Comparison of ENCODE assay signal across 8 mouse cellular contexts in the genomic region with DNA sequence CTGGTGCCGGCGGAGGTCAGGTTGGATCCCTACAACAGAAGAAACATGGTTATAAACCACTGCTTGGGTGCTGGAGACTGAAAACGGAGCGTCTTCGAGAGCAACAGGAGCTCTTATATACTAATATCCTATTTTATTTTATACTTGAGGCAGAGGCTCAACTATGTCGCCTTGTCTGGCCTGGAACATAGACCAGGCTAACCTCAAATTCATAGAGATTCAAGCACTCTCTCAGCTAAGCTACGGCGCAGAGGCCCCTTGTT. TPM values are rescaled to one million over a fixed set of nuclear protein-coding genes. Genes with fewer than 3 reads are reported as not detected.
DNase-seq lines count a peak whose midpoint lies in the region; ATAC-seq and TF ChIP-seq lines count a peak whose summit lies in the region.

No protein-coding gene starts in this region.

- peaks cover 2% of the 10 kb centered on the region; the same call in 1 of the 2 replicates for H3K4me1 ChIP-seq in heart, embryonic 16.5 days (ENCODE audit: control insufficient read depth, insufficient read depth, low read length)
- peaks cover 1% of the 10 kb centered on the region; the same call in 1 of the 2 replicates for H3K4me1 ChIP-seq in bone marrow, adult 2 months (ENCODE audit: control insufficient read depth, insufficient read depth, low read length)
- peaks cover 15% of the 10 kb centered on the region for H3K4me1 ChIP-seq in hindbrain, embryonic 15.5 days (replicated peaks)
- H3K4me1 ChIP-seq in midbrain, embryonic 14.5 days (ENCODE audit: control insufficient read depth, insufficient read depth, low read length) = peaks cover 4% of the 10 kb centered on the region

- ATAC-seq in heart, embryonic 16.5 days (replicated peaks; ENCODE audit: extremely low read depth, insufficient read depth, low FRiP score) = no peak
- no peak for ATAC-seq in hindbrain, embryonic 15.5 days (ENCODE audit: low FRiP score, low read depth)
- ATAC-seq in midbrain, embryonic 14.5 days (ENCODE audit: low FRiP score, low TSS enrichment) = no peak
- ATAC-seq in inflammation-experienced regulatory T-cells, adult 6 months = no peak
- no peak for ATAC-seq in activated CD4-positive, CD25-positive, alpha-beta regulatory T cell, adult 4 months

- H3K4me3 ChIP-seq in heart, embryonic 16.5 days (ENCODE audit: low read length) = peak overlapping the region; percentile 71
- peak overlapping the region; percentile 85 for H3K4me3 ChIP-seq in bone marrow, adult 2 months (replicated peaks; ENCODE audit: control insufficient read depth, low read depth, low read length)
- H3K4me3 ChIP-seq in hindbrain, embryonic 15.5 days = peak overlapping the region; percentile 61
- H3K4me3 ChIP-seq in midbrain, embryonic 14.5 days (replicated peaks; ENCODE audit: low read depth, low read length) = peak overlapping the region; percentile 65

- H3K9ac ChIP-seq in heart, embryonic 16.5 days (ENCODE audit: low read length) = peak overlapping the region; percentile 83
- peak overlapping the region; percentile 76 for H3K9ac ChIP-seq in hindbrain, embryonic 15.5 days
- H3K9ac ChIP-seq in midbrain, embryonic 14.5 days (replicated peaks; ENCODE audit: low read length) = peak overlapping the region; percentile 66; the same call in 1 of the 2 replicates

- no peak overlapping the region for H3K27ac ChIP-seq in heart, embryonic 16.5 days (ENCODE audit: low read length)
- no peak overlapping the region for H3K27ac ChIP-seq in bone marrow, adult 2 months (ENCODE audit: control insufficient read depth, insufficient read depth, low read depth, low read length, poor library complexity)
- no peak overlapping the region for H3K27ac ChIP-seq in hindbrain, embryonic 15.5 days (replicated peaks)
- no peak overlapping the region for H3K27ac ChIP-seq in midbrain, embryonic 14.5 days (replicated peaks; ENCODE audit: low read depth, low read length)

- no peak for TF ChIP-seq POLR2A in bone marrow, adult 2 months (IDR thresholded peaks at IDR 0.05; ENCODE audit: borderline replicate concordance, control insufficient read depth, low read depth, low read length)

- WGBS in heart, embryonic 16.5 days = 40% methylated on average over 8 of the region's 8 CpGs
- WGBS in bone marrow, adult 2 months = 25% methylated on average over 8 of the region's 8 CpGs
- WGBS in hindbrain, embryonic 15.5 days = 58% methylated on average over 8 of the region's 8 CpGs
- 59% methylated on average over 8 of the region's 8 CpGs for WGBS in midbrain, embryonic 14.5 days

- H3K27me3 ChIP-seq in heart, embryonic 16.5 days (ENCODE audit: control insufficient read depth, insufficient read depth, low read length) = no peaks in the 10 kb centered on the region
- H3K27me3 ChIP-seq in hindbrain, embryonic 15.5 days = no peaks in the 10 kb centered on the region
- H3K27me3 ChIP-seq in midbrain, embryonic 14.5 days (ENCODE audit: control insufficient read depth, insufficient read depth, low read length) = no peaks in the 10 kb centered on the region

- TF ChIP-seq CTCF in bone marrow, adult 2 months (IDR thresholded peaks at IDR 0.05; ENCODE audit: control insufficient read depth, insufficient read depth, low read length) = no peak

- peak overlapping the region; percentile 65 for H3K4me2 ChIP-seq in heart, embryonic 16.5 days (ENCODE audit: low read depth, low read length)
- peak overlapping the region; percentile 74 for H3K4me2 ChIP-seq in hindbrain, embryonic 15.5 days
- peak overlapping the region; percentile 75 for H3K4me2 ChIP-seq in midbrain, embryonic 14.5 days (ENCODE audit: low read length)

- H3K36me3 ChIP-seq in heart, embryonic 16.5 days (ENCODE audit: control insufficient read depth, insufficient read depth) = peaks cover 24% of the 10 kb centered on the region
- H3K36me3 ChIP-seq in hindbrain, embryonic 15.5 days = peaks cover 28% of the 10 kb centered on the region
- peaks cover 25% of the 10 kb centered on the region for H3K36me3 ChIP-seq in midbrain, embryonic 14.5 days (ENCODE audit: control insufficient read depth, insufficient read depth, low read length)

- DNase-seq in heart, adult 11 months = no peak
- peak; percentile 14 for DNase-seq in midbrain, embryonic 14.5 days
- no peak for DNase-seq in adrenal gland, adult 18-20 months (ENCODE audit: low spot score in 2 of 2)

- no peaks in the 10 kb centered on the region; the same call in 1 of the 2 replicates for H3K9me3 ChIP-seq in heart, embryonic 16.5 days (replicated peaks; ENCODE audit: control insufficient read depth, low read length)
- no peaks in the 10 kb centered on the region for H3K9me3 ChIP-seq in hindbrain, embryonic 15.5 days
- H3K9me3 ChIP-seq in midbrain, embryonic 14.5 days (ENCODE audit: control insufficient read depth, low read length) = no peaks in the 10 kb centered on the region

RNA-seq across cellular contexts. Expression of a gene that starts 0.7 kb away (rescaled TPM):
- polyA plus RNA-seq in heart, embryonic 16.5 days (2015; fragmentation: Nextera tagmentation; extraction: Ambion mirVana) = 16.3 and 21.4 TPM in 2 replicates
- polyA plus RNA-seq in bone marrow, adult 2 months (2011; ENCODE audit: insufficient read depth, insufficient read length, low replicate concordance, missing spikeins) = 7.7 and 16.3 TPM in 2 replicates
- polyA plus RNA-seq in hindbrain, embryonic 15.5 days (2015; fragmentation: Nextera tagmentation; extraction: Ambion mirVana) = 29.1 and 32.7 TPM in 2 replicates
- 21.7 and 30.6 TPM in 2 replicates for polyA plus RNA-seq in midbrain, embryonic 14.5 days (2014; fragmentation: Nextera tagmentation; extraction: Ambion mirVana)
- 10 to 100 TPM; 25.9 to 39.1 TPM for total RNA-seq in adrenal gland, adult 18-20 months (2021)
- 10 to 100 TPM; 16.5 to 27.1 (median 21.7) TPM for polyA plus RNA-seq in inflammation-experienced regulatory T-cells, adult 6 months (2017; shearing (Covaris generic))
- polyA plus RNA-seq in activated CD4-positive, CD25-positive, alpha-beta regulatory T cell, adult 4 months (2017; shearing (Covaris generic)) = 10 to 100 TPM; 12.3 to 17.1 TPM

RNA-seq across cellular contexts. Expression of a gene that starts 39.8 kb away (rescaled TPM):
- polyA plus RNA-seq in heart, embryonic 16.5 days (2015; fragmentation: Nextera tagmentation; extraction: Ambion mirVana) = 1,037 and 1,041 TPM in 2 replicates
- 657 and 717 TPM in 2 replicates for polyA plus RNA-seq in bone marrow, adult 2 months (2011; ENCODE audit: insufficient read depth, insufficient read length, low replicate concordance, missing spikeins)
- 711 and 732 TPM in 2 replicates for polyA plus RNA-seq in hindbrain, embryonic 15.5 days (2015; fragmentation: Nextera tagmentation; extraction: Ambion mirVana)
- 748 and 816 TPM in 2 replicates for polyA plus RNA-seq in midbrain, embryonic 14.5 days (2014; fragmentation: Nextera tagmentation; extraction: Ambion mirVana)
- total RNA-seq in adrenal gland, adult 18-20 months (2021) = 1,000 to 10,000 TPM; 1,056 to 1,163 TPM
- 100 to 1,000 TPM; 317 to 466 (median 338) TPM for polyA plus RNA-seq in inflammation-experienced regulatory T-cells, adult 6 months (2017; shearing (Covaris generic))
- 100 to 1,000 TPM; 408 to 480 TPM for polyA plus RNA-seq in activated CD4-positive, CD25-positive, alpha-beta regulatory T cell, adult 4 months (2017; shearing (Covaris generic))

RNA-seq across cellular contexts. Expression of a gene that starts 48.0 kb away (rescaled TPM):
- polyA plus RNA-seq in heart, embryonic 16.5 days (2015; fragmentation: Nextera tagmentation; extraction: Ambion mirVana) = 2.3 TPM in 2 replicates
- polyA plus RNA-seq in bone marrow, adult 2 months (2011; ENCODE audit: insufficient read depth, insufficient read length, low replicate concordance, missing spikeins) = 1.5 TPM in 1 of 2 replicates, not detected in the other
- 13.6 and 14.2 TPM in 2 replicates for polyA plus RNA-seq in hindbrain, embryonic 15.5 days (2015; fragmentation: Nextera tagmentation; extraction: Ambion mirVana)
- 20.0 and 20.1 TPM in 2 replicates for polyA plus RNA-seq in midbrain, embryonic 14.5 days (2014; fragmentation: Nextera tagmentation; extraction: Ambion mirVana)
- 1 to 10 TPM; 1.5 to 2.1 TPM for total RNA-seq in adrenal gland, adult 18-20 months (2021)
- 1 to 10 TPM in 2 of 3 experiments, under 1 TPM in 1; 0.60 to 2.3 (median 1.5) TPM for polyA plus RNA-seq in inflammation-experienced regulatory T-cells, adult 6 months (2017; shearing (Covaris generic))
- 1 to 10 TPM; 1.0 to 3.1 TPM for polyA plus RNA-seq in activated CD4-positive, CD25-positive, alpha-beta regulatory T cell, adult 4 months (2017; shearing (Covaris generic))

RNA-seq across cellular contexts. Expression of a gene that starts 50.9 kb away (rescaled TPM):
- 1.9 and 2.2 TPM in 2 replicates for polyA plus RNA-seq in heart, embryonic 16.5 days (2015; fragmentation: Nextera tagmentation; extraction: Ambion mirVana)
- polyA plus RNA-seq in bone marrow, adult 2 months (2011; ENCODE audit: insufficient read depth, insufficient read length, low replicate concordance, missing spikeins) = 6.4 TPM in 1 of 2 replicates, not detected in the other
- 0.69 and 0.79 TPM in 2 replicates for polyA plus RNA-seq in hindbrain, embryonic 15.5 days (2015; fragmentation: Nextera tagmentation; extraction: Ambion mirVana)
- 0.22 and 0.94 TPM in 2 replicates for polyA plus RNA-seq in midbrain, embryonic 14.5 days (2014; fragmentation: Nextera tagmentation; extraction: Ambion mirVana)
- 1 to 10 TPM; 1.2 to 4.7 TPM for total RNA-seq in adrenal gland, adult 18-20 months (2021)
- under 1 TPM; 0.23 to 0.52 (median 0.38) TPM for polyA plus RNA-seq in inflammation-experienced regulatory T-cells, adult 6 months (2017; shearing (Covaris generic))
- polyA plus RNA-seq in activated CD4-positive, CD25-positive, alpha-beta regulatory T cell, adult 4 months (2017; shearing (Covaris generic)) = under 1 TPM in 1 of 2 experiments, not detected in 1; 0.49 TPM
